Mouse (Mus musculus) retina, adult 2 months (tissue): ENCODE results near the gene Tmem91.

Experiments used
- DNase-seq: peaks from one replicate; pipeline ENCODE4 v3.0.0-alpha.2; 2012; ENCODE audit warnings: low read depth, low spot score

Gene Tmem91

DNA sequence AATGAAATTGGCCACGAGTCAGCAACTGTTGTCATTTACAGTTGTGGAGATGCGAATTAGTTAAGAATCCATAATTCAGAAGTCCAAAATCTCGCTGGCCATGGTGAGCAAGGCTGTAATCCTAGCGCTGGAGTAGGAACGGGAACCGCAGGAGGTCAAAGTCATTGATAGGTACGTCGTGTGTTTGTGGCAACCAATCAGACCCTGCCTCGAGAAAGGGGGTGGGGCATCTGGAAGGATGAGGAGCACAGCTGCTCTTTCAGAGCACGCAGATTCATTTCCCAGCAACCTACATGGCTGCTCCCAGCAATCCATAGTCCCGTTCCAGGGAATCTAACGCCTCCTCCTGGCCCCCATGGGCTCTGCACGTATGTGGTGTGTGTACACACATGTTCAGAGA lies 24.9 kb upstream of the Tmem91 start:
- no peak for DNase-seq

DNA sequence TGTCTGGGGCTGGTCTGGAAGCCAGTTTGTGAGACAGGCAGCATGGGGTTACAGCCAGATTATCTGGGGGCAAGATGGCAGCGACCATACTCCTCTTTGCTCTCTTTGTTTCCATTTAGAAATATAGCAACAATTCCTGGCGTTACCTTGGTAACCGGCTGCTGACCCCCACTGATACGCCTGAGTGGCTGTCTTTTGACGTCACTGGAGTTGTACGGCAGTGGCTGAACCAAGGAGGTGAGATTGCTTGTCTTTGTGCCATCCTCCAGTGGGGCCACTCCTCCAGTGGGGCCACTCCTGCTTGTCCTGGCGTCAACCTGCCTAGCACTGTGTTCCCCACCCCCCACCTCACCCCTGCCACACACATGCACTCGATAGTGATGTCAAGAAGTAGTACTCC lies 19.1 kb upstream of the Tmem91 start:
- no peak for DNase-seq

- DNase-seq: no peak
These were observed 15.1 kb upstream of the Tmem91 start for GRCm38 (mm10) chr7:25690051-25690450.

- no peak for DNase-seq
These were observed 14.6 kb upstream of the Tmem91 start for GRCm38 (mm10) chr7:25689603-25690021.

DNA sequence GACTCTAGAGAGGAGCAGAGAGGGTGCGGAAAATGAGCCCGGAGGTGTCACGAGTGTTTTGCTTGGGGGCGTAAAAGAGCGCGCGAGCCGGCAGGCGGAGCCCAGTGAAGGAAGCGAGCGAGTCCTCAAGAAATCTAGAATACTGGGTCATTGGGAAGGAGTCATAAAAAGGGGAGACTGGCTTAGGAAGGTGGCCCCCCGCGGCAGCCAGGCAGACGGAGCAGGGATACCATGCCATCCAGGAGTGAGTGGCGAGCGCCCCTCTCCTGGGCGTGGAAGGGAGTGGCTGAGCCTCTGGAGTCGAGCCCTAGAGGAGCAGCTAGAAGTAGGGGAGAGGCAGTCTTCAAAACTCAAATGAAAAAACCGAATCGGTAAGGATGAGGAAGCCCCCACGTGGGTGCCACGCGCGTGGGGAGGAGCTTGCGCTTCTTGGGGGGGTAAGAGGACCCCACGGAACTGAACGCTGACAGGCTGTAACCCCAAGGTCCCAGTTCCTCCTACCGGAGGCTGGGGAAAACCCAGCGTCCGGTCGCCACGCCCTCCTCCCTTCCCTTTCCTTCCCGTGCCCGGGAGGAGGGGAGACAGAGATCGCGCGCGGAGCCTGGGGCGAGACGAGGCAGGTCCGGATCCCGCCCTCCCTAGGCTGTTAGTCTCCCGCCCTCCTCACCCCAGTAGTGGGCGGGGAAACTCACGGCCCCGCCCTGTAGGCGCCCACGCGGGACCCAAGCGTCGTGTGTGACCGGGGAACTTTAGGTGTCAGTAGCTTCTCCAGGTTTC lies 14.0 kb upstream of the Tmem91 start:
- DNase-seq: no peak

DNA sequence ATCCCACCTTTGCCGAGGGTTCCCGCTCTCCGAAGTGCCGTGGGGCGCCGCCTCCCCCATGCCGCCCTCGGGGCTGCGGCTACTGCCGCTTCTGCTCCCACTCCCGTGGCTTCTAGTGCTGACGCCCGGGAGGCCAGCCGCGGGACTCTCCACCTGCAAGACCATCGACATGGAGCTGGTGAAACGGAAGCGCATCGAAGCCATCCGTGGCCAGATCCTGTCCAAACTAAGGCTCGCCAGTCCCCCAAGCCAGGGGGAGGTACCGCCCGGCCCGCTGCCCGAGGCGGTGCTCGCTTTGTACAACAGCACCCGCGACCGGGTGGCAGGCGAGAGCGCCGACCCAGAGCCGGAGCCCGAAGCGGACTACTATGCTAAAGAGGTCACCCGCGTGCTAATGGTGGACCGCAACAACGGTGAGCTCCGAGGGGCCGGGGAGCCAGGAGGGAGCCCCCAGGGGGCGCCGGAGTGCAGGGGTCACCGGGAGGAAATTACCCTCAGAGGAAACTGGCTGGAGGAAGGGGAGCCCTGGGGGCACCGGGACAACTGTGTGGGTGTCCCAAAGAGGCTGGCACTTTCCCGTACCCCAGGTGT lies 12.9 kb upstream of the Tmem91 start:
- no peak for DNase-seq

GRCm38 (mm10) chr7:25686680-25687531 lies 11.9 kb upstream of the Tmem91 start, which contains the start of gene Tgfb1:
Gene Tgfb1 (plus strand): TSS chr7:25687002.
- no peak for DNase-seq

GRCm38 (mm10) chr7:25685926-25686470 lies 11.0 kb upstream of the Tmem91 start:
- no peak for DNase-seq

- no peak for DNase-seq
These were observed 9.7 kb upstream of the Tmem91 start for GRCm38 (mm10) chr7:25684659-25685058.

DNA sequence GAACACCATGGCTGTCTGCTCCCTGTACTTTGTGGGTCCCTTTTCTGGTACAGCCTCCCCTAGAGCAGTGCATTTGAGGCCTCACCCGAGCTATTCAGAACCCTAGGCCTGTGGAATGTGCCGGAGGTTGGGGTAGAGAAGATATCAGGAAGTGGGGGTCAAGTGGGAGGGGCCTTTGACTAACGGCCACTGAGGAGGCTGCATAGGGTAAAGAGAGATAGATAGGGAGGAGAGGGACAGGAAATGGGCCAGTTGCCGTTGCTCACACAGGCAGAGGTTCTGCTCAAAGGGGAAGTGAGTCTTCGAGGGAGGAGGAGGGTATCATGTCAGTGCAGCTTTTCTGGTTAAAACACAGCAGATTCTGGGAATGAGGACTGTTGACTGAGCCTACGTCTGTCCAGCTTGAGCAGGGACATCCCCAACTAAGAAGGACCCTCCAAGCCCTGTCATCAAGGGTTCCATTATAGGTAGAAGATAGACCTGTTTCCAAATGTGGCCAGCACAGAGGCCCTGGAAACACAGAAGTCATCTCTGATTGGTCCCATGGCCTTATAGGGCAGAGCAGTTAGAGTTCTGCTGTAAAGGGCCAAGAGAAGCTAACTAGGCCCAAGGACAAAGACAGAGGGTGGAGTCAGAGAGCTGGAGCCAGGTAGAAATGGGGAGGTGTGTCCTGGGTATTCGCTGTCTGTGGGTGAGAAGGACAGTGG lies 8.7 kb upstream of the Tmem91 start:
- DNase-seq: no peak

DNA sequence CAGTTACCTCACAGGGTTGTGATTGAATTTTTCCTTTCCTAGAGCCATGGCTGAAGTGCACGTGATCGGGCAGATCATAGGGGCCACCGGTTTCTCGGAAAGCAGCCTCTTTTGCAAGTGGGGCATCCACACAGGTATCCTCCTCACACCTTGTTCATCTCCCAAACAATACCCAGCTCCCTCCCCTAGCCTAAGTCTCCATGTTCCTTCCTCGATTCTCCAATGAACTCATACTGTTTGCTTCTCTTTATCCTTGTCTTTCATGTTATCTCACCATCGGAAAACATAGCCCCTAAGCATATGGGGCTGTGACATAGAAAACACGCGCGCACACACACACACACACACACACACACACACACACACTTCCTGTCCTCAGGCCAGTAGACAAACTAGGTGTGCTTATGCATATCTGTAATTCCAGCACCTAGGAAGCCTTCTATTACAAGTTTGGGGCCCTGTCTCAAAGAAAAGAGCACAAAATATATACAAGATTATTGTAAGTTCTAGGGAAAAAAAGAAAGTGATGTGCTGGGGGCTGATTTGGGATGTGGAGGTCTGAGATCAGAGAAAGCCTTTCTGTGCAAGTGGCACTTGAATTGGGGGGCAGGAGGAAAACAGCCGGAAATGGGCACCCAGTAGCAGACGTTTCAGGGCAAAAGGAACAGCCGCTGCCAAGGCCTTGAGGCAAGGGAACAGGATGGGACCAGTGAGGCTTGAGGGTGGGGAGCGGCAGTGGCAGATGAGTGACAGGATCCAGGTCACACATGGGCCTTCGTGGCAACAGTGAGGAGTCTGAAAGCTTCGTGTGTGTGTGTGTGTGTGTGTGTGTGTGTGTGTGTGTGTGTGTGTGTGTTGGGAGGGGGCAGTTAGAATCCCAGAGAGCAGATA lies 6.6 kb upstream of the Tmem91 start:
- DNase-seq: no peak

GRCm38 (mm10) chr7:25680514-25681258 lies 5.7 kb upstream of the Tmem91 start, which contains the start of gene B9d2:
Gene B9d2 (plus strand): TSS chr7:25680780.
- DNase-seq: peak; percentile 90

GRCm38 (mm10) chr7:25679971-25680370 lies 5.0 kb upstream of the Tmem91 start:
- no peak for DNase-seq

- DNase-seq: no peak
These were observed 2.0 kb upstream of the Tmem91 start for GRCm38 (mm10) chr7:25677013-25677412.

- DNase-seq: peak; percentile 51
These were observed 1.3 kb upstream of the Tmem91 start for GRCm38 (mm10) chr7:25676085-25676781.

- DNase-seq: no peak
These were observed 439 bp upstream of the Tmem91 start for GRCm38 (mm10) chr7:25675405-25675804.

- no peak for DNase-seq
These were observed 669 bp downstream of the Tmem91 start for GRCm38 (mm10) chr7:25674297-25674696.

GRCm38 (mm10) chr7:25672442-25672841 lies 2.5 kb downstream of the Tmem91 start:
- no peak for DNase-seq

GRCm38 (mm10) chr7:25671686-25672085 lies 3.3 kb downstream of the Tmem91 start:
- DNase-seq: no peak
